Mouse (Mus musculus) MEL (cell line): ENCODE data around the gene Nfatc4.

Experiments used
- CTCF ChIP-seq, 3 experiments: IDR thresholded peaks in 2 of 3; conservative IDR thresholded peaks in 1 of 3; 2 replicates each; pipeline ENCODE4 v1.5.1; 2011 to 2012; ENCODE audit warnings: low read length in 3 of 3, low read depth in 2 of 3, mild to moderate bottlenecking in 2 of 3, improper control_type of control experiment in 1 of 3, inconsistent platforms in 1 of 3, mixed read lengths in 1 of 3, moderate library complexity in 1 of 3; ENCODE audit not compliant: control insufficient read depth in 1 of 3, insufficient read depth in 1 of 3, poor library complexity in 1 of 3, severe bottlenecking in 1 of 3
- EP300 ChIP-seq, 2 experiments: IDR thresholded peaks; 2 replicates each; pipeline ENCODE4 v1.6.1; 2011; ENCODE audit warnings: improper control_type of control experiment in 2 of 2, low read length in 2 of 2, low read depth in 1 of 2, mild to moderate bottlenecking in 1 of 2
- NRF1 ChIP-seq: IDR thresholded peaks from 2 replicates; pipeline ENCODE4 v1.6.1; 2014; ENCODE audit warnings: low read depth, mild to moderate bottlenecking, inconsistent platforms, low read length, improper control_type of control experiment, moderate library complexity; ENCODE audit not compliant: poor library complexity, insufficient read depth, severe bottlenecking

DNA sequence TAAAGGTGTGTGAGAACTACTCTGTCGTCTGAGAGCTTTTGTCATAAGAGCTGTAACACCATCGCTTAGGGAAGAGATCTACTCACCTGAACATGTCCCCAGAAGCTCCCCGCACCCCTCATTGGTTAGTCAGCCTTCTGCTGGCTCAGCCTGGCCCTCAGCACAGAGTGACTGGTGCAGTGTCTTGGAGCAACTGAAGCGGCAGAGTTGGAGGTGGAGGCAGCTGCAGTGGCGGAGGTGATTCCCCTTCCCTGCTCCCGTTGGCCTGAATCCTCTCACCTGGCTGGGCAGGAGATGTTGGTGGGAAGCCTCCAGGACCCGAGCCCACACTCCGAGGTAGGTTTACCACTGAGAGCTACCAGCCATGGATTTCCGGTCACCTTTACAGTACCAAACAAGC is 2.4 kb upstream of the Nfatc4 start:
- TF ChIP-seq CTCF (IDR thresholded peaks at IDR 0.05 in 2 of 3, conservative IDR thresholded peaks at IDR 0.05 in 1 of 3; ENCODE audit: control insufficient read depth in 1 of 3, insufficient read depth in 1 of 3, low read depth in 2 of 3, low read length in 3 of 3, poor library complexity in 1 of 3, severe bottlenecking in 1 of 3): no peak
- TF ChIP-seq NRF1: no peak
- TF ChIP-seq EP300 (IDR thresholded peaks at IDR 0.05; ENCODE audit: low read depth in 1 of 2, low read length in 2 of 2): no peak
